Mouse (Mus musculus): Measurements from ENCODE around the gene Pde4b. TPM values are rescaled to one million over a fixed set of nuclear protein-coding genes. Genes with fewer than 3 reads are reported as not detected.

The Pde4b gene
- polyA plus RNA-seq, 1 experiment from 2014 or later: 6.8 TPM

- H3K9me3 ChIP-seq (ENCODE audit: control insufficient read depth, low read length): no peaks in the 10 kb centered on the region
- H3K4me2 ChIP-seq (ENCODE audit: low read depth, severe bottlenecking): peak overlapping the region; percentile 34
- peaks cover 5% of the 10 kb centered on the region for H3K4me1 ChIP-seq (ENCODE audit: control insufficient read depth, insufficient read depth, low read length)
- DNase-seq (ENCODE audit: low spot score) (peak; percentile 61), ATAC-seq (ENCODE audit: insufficient number of reproducible peaks, low FRiP score, low TSS enrichment, low read depth) (no peak)
- H3K36me3 ChIP-seq (ENCODE audit: control insufficient read depth, insufficient read depth, low read length): no peaks in the 10 kb centered on the region
- H3K4me3 ChIP-seq (ENCODE audit: low read depth, low read length): no peak overlapping the region
- no peaks in the 10 kb centered on the region for H3K27me3 ChIP-seq (ENCODE audit: control insufficient read depth, insufficient read depth, low read length)
- WGBS: 49% methylated on average over 8 of the region's 8 CpGs
- H3K9ac ChIP-seq (ENCODE audit: low read length): no peak overlapping the region
- no peak overlapping the region for H3K27ac ChIP-seq (replicated peaks; ENCODE audit: low read depth, low read length)
These were observed 423.6 kb downstream of the Pde4b start for GRCm38 (mm10) chr4:102510939-102511391.

GRCm38 (mm10) chr4:102511511-102511910 lies 424.2 kb downstream of the Pde4b start:
- no peaks in the 10 kb centered on the region for H3K27me3 ChIP-seq (ENCODE audit: control insufficient read depth, insufficient read depth, low read length)
- peak; percentile 41 for DNase-seq (ENCODE audit: low spot score)
- peak overlapping the region; percentile 37; the same call in 1 of the 2 replicates for H3K9ac ChIP-seq (ENCODE audit: low read length)
- 12% methylated on average over 11 of the region's 11 CpGs for WGBS
- ATAC-seq (ENCODE audit: insufficient number of reproducible peaks, low FRiP score, low TSS enrichment, low read depth): no peak
- H3K4me1 ChIP-seq (ENCODE audit: control insufficient read depth, insufficient read depth, low read length): peaks cover 5% of the 10 kb centered on the region
- no peak overlapping the region for H3K4me3 ChIP-seq (ENCODE audit: low read depth, low read length)
- no peaks in the 10 kb centered on the region for H3K36me3 ChIP-seq (ENCODE audit: control insufficient read depth, insufficient read depth, low read length)
- H3K27ac ChIP-seq (replicated peaks; ENCODE audit: low read depth, low read length): no peak overlapping the region
- peak overlapping the region; percentile 34 for H3K4me2 ChIP-seq (ENCODE audit: low read depth, severe bottlenecking)
- no peaks in the 10 kb centered on the region for H3K9me3 ChIP-seq (ENCODE audit: control insufficient read depth, low read length)

GRCm38 (mm10) chr4:102512940-102513339 lies 425.6 kb downstream of the Pde4b start:
- ATAC-seq (ENCODE audit: insufficient number of reproducible peaks, low FRiP score, low TSS enrichment, low read depth): no peak
- 84% methylated on average over 7 of the region's 7 CpGs for WGBS
- no peaks in the 10 kb centered on the region for H3K36me3 ChIP-seq (ENCODE audit: control insufficient read depth, insufficient read depth, low read length)

GRCm38 (mm10) chr4:102513514-102513913 lies 426.2 kb downstream of the Pde4b start:
- Histone ChIP-seq H3K9ac (ENCODE audit: low read length) (no peak overlapping the region), H3K36me3 (ENCODE audit: control insufficient read depth, insufficient read depth, low read length) (no peaks in the 10 kb centered on the region), H3K27ac (replicated peaks; ENCODE audit: low read depth, low read length) (no peak overlapping the region), H3K9me3 (ENCODE audit: control insufficient read depth, low read length) (no peaks in the 10 kb centered on the region), H3K4me1 (ENCODE audit: control insufficient read depth, insufficient read depth, low read length) (peaks cover 5% of the 10 kb centered on the region), H3K4me3 (ENCODE audit: low read depth, low read length) (no peak overlapping the region), H3K4me2 (ENCODE audit: low read depth, severe bottlenecking) (no peak overlapping the region), H3K27me3 (ENCODE audit: control insufficient read depth, insufficient read depth, low read length) (no peaks in the 10 kb centered on the region)
- ATAC-seq (ENCODE audit: insufficient number of reproducible peaks, low FRiP score, low TSS enrichment, low read depth) (no peak), DNase-seq (ENCODE audit: low spot score) (no peak)
- 78% methylated on average over 5 of the region's 5 CpGs for WGBS

More at GRCm38 (mm10) chr4:102512940-102513339, 425.6 kb downstream of the Pde4b start:
- no peaks in the 10 kb centered on the region for H3K27me3 ChIP-seq (ENCODE audit: control insufficient read depth, insufficient read depth, low read length)
- no peak overlapping the region for H3K4me2 ChIP-seq (ENCODE audit: low read depth, severe bottlenecking)
- no peaks in the 10 kb centered on the region for H3K9me3 ChIP-seq (ENCODE audit: control insufficient read depth, low read length)
- no peak overlapping the region for H3K4me3 ChIP-seq (ENCODE audit: low read depth, low read length)
- H3K4me1 ChIP-seq (ENCODE audit: control insufficient read depth, insufficient read depth, low read length): peaks cover 5% of the 10 kb centered on the region
- H3K9ac ChIP-seq (ENCODE audit: low read length): no peak overlapping the region
- DNase-seq (ENCODE audit: low spot score): no peak
- no peak overlapping the region for H3K27ac ChIP-seq (replicated peaks; ENCODE audit: low read depth, low read length)

- WGBS: 61% methylated on average over 3 of the region's 3 CpGs
- no peak overlapping the region for H3K9ac ChIP-seq (ENCODE audit: low read length)
- no peak overlapping the region for H3K4me2 ChIP-seq (ENCODE audit: low read depth, severe bottlenecking)
- H3K36me3 ChIP-seq (ENCODE audit: control insufficient read depth, insufficient read depth, low read length): no peaks in the 10 kb centered on the region
- ATAC-seq (ENCODE audit: insufficient number of reproducible peaks, low FRiP score, low TSS enrichment, low read depth) (no peak), DNase-seq (ENCODE audit: low spot score) (no peak)
- H3K27me3 ChIP-seq (ENCODE audit: control insufficient read depth, insufficient read depth, low read length): no peaks in the 10 kb centered on the region
- H3K9me3 ChIP-seq (ENCODE audit: control insufficient read depth, low read length): no peaks in the 10 kb centered on the region
- no peak overlapping the region for H3K4me3 ChIP-seq (ENCODE audit: low read depth, low read length)
- H3K4me1 ChIP-seq (ENCODE audit: control insufficient read depth, insufficient read depth, low read length): peaks cover 5% of the 10 kb centered on the region
- H3K27ac ChIP-seq (replicated peaks; ENCODE audit: low read depth, low read length): no peak overlapping the region
These were observed 427.9 kb downstream of the Pde4b start for GRCm38 (mm10) chr4:102514972-102515835.

- no peak overlapping the region for H3K27ac ChIP-seq (replicated peaks; ENCODE audit: low read depth, low read length)
- no peaks in the 10 kb centered on the region for H3K36me3 ChIP-seq (ENCODE audit: control insufficient read depth, insufficient read depth, low read length)
- no peak overlapping the region for H3K4me2 ChIP-seq (ENCODE audit: low read depth, severe bottlenecking)
- H3K9ac ChIP-seq (ENCODE audit: low read length): no peak overlapping the region
- 62% methylated on average over 4 of the region's 4 CpGs for WGBS
- no peak for ATAC-seq (ENCODE audit: insufficient number of reproducible peaks, low FRiP score, low TSS enrichment, low read depth)
- H3K9me3 ChIP-seq (ENCODE audit: control insufficient read depth, low read length): no peaks in the 10 kb centered on the region
- peaks cover 4% of the 10 kb centered on the region for H3K4me1 ChIP-seq (ENCODE audit: control insufficient read depth, insufficient read depth, low read length)
- H3K4me3 ChIP-seq (ENCODE audit: low read depth, low read length): no peak overlapping the region
- H3K27me3 ChIP-seq (ENCODE audit: control insufficient read depth, insufficient read depth, low read length): no peaks in the 10 kb centered on the region
- no peak for DNase-seq (ENCODE audit: low spot score)
These were observed 429.1 kb downstream of the Pde4b start for GRCm38 (mm10) chr4:102516395-102516794.

- H3K9ac ChIP-seq (ENCODE audit: low read length): no peak overlapping the region
- H3K4me3 ChIP-seq (ENCODE audit: low read depth, low read length): no peak overlapping the region
- 76% methylated on average over 7 of the region's 7 CpGs for WGBS
- ATAC-seq (ENCODE audit: insufficient number of reproducible peaks, low FRiP score, low TSS enrichment, low read depth): no peak
- H3K9me3 ChIP-seq (ENCODE audit: control insufficient read depth, low read length): no peaks in the 10 kb centered on the region
- no peaks in the 10 kb centered on the region for H3K36me3 ChIP-seq (ENCODE audit: control insufficient read depth, insufficient read depth, low read length)
- no peaks in the 10 kb centered on the region for H3K4me1 ChIP-seq (ENCODE audit: control insufficient read depth, insufficient read depth, low read length)
- no peak overlapping the region for H3K4me2 ChIP-seq (ENCODE audit: low read depth, severe bottlenecking)
- no peak overlapping the region for H3K27ac ChIP-seq (replicated peaks; ENCODE audit: low read depth, low read length)
- DNase-seq (ENCODE audit: low spot score): no peak
- H3K27me3 ChIP-seq (ENCODE audit: control insufficient read depth, insufficient read depth, low read length): no peaks in the 10 kb centered on the region
These were observed 429.8 kb downstream of the Pde4b start for GRCm38 (mm10) chr4:102516982-102517630.

GRCm38 (mm10) chr4:102517653-102518052 lies 430.3 kb downstream of the Pde4b start:
- DNase-seq (ENCODE audit: low spot score): no peak
- Histone ChIP-seq H3K36me3 (ENCODE audit: control insufficient read depth, insufficient read depth, low read length) (no peaks in the 10 kb centered on the region), H3K4me1 (ENCODE audit: control insufficient read depth, insufficient read depth, low read length) (no peaks in the 10 kb centered on the region), H3K4me2 (ENCODE audit: low read depth, severe bottlenecking) (no peak overlapping the region), H3K27ac (replicated peaks; ENCODE audit: low read depth, low read length) (no peak overlapping the region), H3K9ac (ENCODE audit: low read length) (no peak overlapping the region), H3K27me3 (ENCODE audit: control insufficient read depth, insufficient read depth, low read length) (no peaks in the 10 kb centered on the region), H3K9me3 (ENCODE audit: control insufficient read depth, low read length) (no peaks in the 10 kb centered on the region), H3K4me3 (ENCODE audit: low read depth, low read length) (no peak overlapping the region)
- no peak for ATAC-seq (ENCODE audit: insufficient number of reproducible peaks, low FRiP score, low TSS enrichment, low read depth)
- WGBS: 80% methylated on average over 2 of the region's 2 CpGs
